Mouse (Mus musculus): Measurements from ENCODE around the gene Hps5. TPM values are rescaled to one million over a fixed set of nuclear protein-coding genes. Genes with fewer than 3 reads are reported as not detected.
"Not testable (repeated sequence)": the region's sequence is repeated elsewhere in the genome, so short reads cannot be mapped to it uniquely, and the experiment has no call there.

Hps5 gene
- total RNA-seq, 2 experiments from 2014 or later, result 23.9 to 26.5 TPM

DNA sequence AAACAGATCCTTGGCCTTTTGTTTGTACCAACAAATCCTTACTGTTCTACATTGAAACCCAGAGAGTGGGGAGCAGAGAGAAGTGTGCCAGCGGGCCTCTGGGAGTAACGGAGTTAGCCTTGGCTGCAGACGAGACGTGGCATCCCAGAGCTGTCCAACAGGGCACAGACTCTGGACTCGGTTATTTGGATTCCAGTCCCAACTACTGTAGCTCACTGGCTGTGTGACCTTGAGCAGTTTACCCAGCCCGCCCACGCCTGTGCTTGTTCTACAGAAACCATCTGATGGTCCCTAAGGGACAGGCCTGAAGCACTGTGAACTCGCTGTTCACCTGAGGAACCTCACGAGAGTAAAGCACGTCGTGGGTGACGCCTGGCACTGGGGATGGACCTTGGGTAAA, 34.0 kb upstream of the Hps5 start:
- no peak for DNase-seq (ENCODE audit: low spot score in 2 of 2)

DNA sequence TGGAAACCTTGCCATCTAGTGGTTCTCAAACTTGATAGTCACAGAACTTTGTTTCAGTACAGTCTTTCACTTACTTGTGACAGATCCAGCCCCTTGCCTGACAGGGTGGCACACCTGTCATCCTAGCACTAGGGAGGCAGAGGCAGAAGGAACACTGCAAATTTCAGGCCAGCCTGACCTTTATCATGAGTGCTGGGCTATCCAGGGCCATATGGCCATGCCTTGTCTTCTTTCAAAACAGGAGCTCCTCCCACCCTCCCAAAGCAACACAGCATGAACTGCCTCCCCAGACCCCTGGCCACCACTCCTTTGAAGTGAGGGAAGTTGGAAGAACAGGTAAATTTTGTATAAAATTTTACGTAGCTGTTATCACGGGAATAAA, 31.9 kb upstream of the Hps5 start:
- no peak for DNase-seq (ENCODE audit: low spot score in 2 of 2)

DNA sequence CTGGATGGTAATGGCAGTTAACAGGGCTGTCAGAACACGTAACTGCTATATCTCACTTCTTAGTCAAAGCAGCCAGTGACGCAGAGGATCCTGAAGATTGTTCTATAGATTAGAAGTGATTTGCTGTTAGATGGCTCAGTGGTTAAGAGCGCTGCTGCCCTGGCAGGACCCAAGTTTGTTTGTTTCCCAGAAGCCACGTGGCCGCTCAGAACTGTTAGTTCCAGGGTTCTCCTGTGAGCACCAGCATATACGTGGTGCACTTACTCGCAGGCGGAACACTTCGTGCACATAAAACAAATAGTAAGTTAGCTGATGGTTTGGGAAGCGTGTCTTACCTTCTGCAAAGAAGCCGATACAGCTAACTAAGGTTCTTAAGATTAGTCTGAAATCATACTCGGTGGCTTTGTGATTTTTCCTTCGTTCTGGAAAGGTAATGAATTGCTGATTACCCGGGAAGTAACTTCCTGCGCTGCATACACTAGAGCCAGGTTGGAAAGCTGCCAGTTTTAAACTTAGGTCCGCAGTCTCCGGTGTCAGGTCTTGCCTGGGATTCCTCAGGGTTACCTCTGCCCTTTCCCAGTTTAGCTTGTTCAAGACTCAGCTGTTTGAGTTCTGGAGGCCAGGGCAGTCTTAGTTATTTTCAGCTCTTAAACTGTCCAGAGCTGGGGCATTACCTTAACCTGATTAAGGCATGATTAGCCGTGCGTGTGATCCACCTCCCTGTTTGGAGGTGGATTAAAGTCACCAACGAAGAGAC, 31.4 kb upstream of the Hps5 start:
- no peak for DNase-seq (ENCODE audit: low spot score in 2 of 2)

DNA sequence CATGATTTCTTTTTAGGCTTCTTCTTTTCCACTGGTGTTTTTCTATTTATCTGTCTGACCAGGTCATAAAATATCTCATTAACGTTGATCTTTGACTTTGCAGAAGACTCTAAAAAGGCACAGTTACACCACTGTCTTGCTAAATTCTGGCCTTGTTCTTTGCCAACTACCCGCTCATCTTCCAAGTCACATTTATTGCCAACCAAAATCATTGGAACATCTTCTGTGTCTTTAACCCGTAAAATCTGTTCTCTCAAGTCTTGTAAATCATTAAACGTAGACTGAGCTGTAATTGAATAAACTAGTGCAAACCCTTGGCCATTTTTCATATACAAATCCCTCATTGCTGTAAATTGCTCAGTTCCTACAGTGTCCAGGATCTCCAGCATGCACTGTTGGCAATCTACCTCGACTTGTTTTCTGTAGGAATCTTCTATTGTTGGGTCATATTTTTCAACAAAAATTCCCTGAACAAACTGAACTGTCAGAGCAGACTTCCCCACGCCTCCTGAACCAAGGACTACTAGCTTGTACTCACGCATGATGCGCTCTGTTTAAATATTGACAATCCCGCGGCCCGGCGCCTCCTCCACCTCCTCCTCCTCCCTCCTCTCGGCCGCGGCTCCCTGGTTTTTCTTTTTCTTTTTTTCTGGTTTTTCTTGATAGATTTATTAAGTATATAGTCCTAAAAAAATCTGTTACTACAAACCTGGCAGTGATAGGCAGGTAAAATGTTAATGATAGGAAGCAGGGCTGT, 25.2 kb upstream of the Hps5 start:
- not testable (repeated sequence) for DNase-seq (ENCODE audit: low spot score in 2 of 2)

DNA sequence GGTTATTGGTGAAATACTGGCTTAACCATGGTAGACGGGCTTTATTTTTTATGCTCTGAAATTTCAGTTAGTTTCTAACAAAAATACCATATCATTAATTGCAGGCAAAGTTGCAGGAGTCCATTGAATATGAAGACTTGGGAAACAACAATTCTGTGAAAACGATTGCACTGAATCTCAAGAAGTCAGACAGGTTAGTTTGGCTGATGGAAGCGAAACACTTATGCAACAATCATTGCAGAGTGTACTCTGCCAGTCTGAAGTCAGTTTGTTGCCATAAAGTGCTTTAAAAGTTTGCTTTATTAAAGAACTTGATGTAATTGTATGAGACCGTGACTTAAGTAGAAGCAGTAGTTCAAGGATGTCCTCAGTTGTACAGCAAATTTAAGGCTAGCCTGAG, 18.1 kb upstream of the Hps5 start:
- no peak for DNase-seq (ENCODE audit: low spot score in 2 of 2)

DNA sequence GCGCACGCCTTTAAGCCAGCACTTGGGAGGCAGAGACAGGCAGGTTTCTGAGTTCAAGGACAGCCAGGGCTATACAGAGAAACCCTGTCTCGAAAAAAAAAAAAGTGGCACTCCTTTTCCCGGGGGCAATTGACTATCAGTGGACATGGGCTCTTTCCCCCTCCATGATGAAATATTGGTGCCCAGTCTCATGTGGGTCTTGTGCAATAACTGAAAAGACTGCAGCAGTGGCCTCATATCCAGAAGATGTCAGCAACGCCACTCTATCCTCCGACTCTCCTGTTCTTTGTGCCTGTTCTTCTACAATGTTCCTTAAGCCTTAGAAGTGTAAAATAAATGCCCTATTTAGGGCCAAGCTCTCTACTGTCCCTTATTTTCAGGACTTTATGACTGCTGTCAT, 14.5 kb upstream of the Hps5 start:
- no peak for DNase-seq (ENCODE audit: low spot score in 2 of 2)

DNA sequence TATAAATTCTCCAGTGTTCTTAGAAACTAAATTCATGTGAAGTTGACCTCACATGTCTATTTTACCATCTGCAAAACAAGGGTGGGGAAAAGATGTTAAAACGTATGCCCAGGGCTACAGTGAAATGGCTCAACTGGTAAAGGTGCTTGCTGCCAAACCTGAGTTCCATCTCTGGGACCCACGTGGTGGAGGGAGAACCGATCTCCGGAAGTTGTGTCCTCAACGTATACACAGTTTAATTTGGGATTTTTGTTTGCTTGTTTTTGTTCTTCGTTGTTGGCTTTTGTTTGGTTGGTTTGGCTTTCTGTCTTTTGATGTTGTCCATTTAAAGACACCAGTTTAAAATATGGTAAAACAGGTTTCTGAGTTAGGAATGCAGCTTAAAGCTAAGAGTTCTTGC, 915 bp upstream of the Hps5 start:
- no peak for DNase-seq (ENCODE audit: low spot score in 2 of 2)

DNA sequence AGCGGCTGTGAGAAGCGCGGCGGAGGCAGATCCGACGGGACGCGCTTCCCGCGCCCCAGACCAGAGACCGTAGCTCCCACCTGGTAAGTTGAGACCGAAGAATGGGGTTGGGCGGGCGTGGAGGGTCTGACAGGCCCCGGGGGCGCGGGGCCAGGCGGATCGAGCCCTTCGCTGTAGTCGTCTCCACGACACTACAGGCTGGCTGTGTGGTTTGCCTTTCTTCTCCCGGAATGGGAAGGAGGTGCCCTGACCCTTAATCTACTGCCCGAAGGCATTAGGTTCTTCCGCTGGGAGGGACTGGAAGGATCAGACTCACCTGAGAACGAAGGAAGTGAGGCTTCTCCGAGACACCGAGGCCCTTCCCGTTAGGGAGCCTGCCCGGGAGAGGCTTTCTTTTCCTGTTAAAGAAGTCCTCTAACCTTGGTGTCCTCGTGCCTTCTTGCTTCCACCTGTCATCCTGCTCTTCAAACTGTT, 379 bp upstream of the Hps5 start:
- no peak for DNase-seq (ENCODE audit: low spot score in 2 of 2)

DNA sequence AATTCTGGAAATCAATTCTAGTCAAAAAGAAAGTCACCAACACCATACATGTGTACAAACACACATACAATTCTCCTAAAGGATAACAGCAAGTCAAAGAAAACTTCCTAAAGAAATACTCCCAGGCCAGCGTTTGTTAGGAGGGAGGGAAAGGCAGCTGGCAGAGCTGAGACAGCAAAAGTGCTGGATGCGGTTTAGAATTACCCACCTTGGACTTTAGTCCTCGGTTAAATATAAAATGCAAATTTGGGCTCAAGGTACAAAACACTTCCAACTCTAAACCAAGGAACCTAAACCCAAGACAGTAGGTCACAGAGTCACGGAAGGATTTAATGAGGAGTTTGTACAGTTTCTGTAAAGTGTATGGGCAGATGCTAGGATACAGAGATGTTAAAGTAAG, 2.0 kb downstream of the Hps5 start:
- no peak for DNase-seq (ENCODE audit: low spot score in 2 of 2)

DNA sequence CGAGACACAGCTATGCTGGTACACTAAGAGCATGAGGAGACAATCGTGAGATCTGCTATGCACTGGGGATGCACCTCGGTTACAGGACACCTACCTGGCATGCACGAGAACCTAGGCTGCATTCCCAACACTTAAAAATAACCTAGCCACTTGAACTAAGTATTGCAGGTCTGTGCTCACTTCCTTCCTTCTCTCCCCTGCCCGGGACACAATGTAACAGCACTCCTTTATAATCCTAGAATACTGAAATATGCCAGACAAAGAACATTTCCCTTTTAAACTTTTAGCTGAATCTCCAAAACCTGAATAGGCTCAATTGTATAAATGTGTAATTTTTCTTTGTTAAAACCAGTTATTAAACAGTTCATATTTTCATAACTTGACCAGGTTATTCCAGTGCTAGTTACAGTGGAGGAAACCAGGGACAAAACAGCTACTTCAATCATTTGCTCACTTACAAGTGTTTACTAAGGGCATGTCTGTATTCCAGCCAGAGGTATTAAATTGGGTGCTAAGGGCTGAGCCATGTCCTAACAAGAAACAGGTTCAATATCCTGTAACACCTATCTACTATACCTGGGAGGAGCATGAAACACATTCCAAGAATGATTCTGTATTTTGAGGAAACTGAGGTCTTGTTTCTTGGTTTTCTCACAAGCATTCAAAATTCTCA, 6.6 kb downstream of the Hps5 start:
- DNase-seq (ENCODE audit: low spot score in 2 of 2), result no peak

DNA sequence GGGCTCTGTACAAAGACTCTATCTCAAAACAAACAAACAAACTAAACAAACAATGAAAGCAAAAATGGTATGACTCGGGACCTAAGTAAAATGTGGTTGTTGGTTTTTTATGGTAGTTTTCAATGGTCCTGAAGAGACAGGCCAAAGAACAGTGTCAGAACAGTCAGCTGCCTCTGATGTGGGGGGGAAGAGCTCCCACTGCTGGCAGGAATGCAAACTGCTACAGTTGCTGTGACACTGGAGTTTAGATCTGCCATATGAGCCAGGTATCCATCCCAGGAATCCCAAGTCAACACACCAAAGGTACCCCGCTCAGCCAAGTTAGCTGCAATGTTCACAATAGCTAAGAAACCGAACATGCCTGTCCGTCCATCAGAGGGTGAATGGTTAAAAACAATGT, 25.2 kb downstream of the Hps5 start:
- peak; percentile 51 to 55 for DNase-seq (ENCODE audit: low spot score in 2 of 2)

DNA sequence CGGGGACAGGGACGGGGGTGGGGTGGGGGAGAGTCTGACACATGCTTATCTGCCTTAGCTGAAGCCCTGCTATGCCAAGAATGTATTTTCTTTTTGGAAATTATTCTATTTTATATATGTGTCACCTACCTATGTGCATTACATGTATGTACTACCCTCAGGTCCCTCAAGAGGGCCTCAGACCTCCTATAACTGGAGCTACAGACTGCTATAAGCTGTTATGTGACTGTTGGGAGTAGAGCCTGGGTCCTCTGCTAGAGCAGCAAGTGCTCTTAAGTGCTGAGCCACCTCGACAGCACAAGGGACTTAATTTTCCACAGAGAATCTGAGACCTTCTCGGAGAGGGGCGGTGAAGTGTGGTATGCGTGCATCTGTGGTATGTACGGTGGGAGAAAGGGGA, 27.4 kb downstream of the Hps5 start:
- no peak for DNase-seq (ENCODE audit: low spot score in 2 of 2)

DNA sequence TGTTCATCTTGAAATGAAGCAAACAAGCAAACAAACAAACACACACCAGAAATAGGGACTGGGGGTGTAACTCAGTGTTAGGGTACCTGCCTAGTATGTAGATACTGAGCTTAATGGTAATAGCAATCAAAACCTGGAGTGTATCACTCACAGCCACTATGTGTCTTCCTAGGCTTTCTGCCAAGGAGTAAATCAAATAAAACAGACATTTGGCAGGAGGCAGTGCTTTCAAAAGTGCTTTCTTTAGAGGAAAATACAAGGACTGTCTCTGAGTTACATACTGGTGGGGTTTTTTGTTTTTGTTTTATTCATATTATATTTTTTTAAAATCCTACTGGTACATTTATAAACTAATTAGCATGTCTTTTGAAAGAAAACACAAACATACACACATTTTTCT, 28.5 kb downstream of the Hps5 start:
- no peak for DNase-seq (ENCODE audit: low spot score in 2 of 2)

DNA sequence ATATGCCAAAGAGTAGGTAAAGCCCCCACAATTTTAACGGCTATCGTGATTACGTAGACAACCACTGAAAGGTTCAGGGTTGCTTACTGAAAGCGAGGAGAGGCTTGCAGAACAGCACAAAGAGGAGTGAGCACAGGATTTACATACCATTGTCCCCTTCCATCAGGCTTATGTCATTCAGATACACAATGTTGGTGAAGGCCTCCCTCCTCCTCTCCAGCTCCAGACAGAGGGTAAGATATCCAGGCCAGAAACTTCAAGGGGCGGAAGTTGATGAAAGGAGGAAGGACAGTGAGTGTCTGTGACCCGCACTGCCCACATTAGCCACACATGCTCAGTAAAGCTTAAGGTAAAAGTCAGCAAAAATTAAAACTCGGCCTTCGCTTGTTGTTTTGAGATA, 31.2 kb downstream of the Hps5 start:
- DNase-seq (ENCODE audit: low spot score in 2 of 2), result no peak

DNA sequence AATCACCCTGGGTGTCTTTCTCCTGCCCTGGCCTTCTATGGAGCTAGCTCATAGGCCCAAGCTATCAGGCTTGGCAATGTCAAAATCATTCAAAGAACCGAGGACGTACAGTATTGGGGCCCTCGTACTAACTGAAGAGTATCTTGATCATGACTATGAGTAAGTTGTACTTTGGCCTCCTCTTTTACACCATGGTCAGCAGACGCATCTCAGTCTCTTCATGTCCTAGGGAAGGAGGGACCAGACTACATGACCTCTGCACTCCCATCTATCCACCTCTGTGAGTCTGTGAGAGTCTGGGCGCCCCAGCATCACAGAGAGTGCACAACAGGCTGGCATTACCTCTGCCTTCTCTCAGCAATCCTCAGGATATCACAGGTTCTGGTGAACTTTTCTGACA, 33.3 kb downstream of the Hps5 start:
- no peak for DNase-seq (ENCODE audit: low spot score in 2 of 2)

DNA sequence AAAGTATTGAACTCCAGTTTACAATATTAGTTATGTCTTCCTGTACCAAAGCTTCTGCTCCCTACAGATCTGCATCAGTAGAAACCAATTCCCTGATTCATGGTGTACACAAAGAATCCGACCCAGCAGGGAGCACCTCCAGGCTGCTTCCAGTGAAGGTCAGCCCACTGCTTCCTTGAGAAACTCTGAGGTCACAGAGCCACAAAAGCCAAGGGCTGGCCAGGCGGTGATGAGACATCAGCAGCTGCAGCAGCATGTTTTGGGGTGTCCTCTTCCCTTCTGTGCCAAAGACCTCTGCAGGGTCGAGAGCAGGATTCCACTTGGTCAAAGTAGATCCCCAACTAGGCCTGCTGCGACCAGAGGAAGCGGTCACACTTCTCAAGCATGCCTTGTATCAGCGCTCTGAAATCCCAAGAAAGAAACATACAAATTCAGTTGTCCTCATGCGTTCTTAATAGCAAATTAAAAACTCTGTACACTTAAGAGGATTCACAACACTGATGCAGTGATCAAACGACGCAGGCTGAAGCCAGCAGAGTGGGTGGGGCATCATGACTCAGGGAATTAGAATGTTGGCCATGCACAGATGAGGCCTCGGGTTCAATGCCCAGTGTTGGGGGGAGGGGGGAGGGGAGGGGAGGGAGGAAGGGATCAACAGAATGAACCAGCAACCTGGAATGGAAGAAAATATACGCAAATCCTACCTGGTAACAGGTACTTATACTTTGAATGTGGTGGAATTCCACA, 34.6 kb downstream of the Hps5 start:
- no peak for DNase-seq (ENCODE audit: low spot score in 2 of 2)

DNA sequence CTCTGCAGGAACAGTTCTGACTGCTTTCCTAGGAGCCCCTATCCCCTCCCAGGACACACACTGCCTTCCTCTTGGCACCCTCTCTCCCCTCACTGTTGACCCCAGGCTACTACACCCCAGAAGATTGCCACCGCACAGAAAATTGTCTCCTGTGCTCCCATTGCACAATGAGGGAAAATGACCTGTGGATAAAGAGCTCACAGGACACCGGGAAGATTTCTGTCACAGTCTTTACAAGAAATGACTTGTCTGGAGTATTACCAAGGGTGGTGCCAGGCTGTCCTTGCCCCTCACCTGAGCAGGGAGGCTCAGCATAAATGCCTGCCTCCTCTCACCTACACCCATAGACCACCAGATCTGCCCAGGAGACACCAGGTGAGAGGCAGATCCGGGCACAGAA, 44.4 kb downstream of the Hps5 start, which contains the start of gene Saa2:
Gene Saa2, plus strand, starts transcription at position 301 of the 400 bp plus-strand sequence.
- no peak for DNase-seq (ENCODE audit: low spot score in 2 of 2)

DNA sequence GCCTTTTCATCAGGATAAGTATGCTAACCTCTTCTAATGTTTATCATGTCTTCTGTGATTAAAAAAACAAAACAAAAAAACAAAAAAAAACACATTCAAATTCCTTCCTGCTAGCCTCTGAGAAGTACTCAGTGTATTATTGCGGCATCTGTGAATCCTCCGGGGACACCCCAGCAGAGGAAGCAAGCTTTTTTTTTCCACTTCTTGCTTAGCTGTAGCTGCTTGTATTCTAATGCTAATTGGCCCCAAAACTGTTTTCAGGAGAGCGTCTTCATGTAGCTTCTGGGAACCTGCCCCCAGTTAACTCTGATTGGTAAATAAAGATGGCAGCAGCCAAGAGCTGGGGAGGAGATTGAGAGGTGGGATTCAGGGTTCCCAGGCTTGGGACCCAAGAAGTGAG, 47.4 kb downstream of the Hps5 start:
- DNase-seq (ENCODE audit: low spot score in 2 of 2), result no peak

DNA sequence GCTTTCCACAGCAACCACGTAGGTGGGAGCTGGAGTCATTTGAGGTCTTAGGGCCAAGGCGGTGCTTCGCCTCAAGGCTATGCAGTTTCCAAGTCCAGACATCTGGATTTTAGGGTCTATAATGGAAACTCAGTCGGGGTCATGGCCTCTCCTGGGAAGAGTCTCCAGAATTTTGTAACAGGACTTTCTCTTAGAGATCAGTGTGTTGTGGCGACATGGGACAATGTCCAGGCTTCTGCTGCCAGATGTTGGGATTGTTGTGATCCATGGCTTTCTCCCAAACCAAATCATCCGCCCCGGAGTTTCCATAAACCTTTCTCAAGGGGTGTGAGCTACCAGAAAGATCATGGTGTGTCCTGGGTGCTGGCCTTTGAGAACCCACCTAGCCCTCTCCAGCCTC, 49.5 kb downstream of the Hps5 start:
- no peak for DNase-seq (ENCODE audit: low spot score in 2 of 2)

DNA sequence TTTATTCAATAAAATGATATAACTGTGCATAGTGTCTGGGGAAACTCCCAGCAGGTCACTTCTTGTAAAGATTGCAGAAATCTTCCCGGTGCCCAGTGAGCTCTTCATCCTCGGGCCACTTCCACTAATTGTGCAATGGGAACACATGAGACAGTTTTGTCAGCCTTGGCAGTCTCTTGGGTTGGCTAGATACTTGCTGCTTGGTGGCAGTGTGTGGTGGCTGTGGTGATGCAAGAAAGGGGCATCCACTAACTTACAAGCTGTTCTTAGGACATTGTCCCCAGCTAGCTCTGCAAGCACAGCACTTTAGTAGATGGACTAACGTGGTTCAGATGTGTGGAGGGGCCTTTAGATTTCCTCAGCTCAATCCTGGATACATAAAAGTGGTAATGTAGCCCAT, 50.0 kb downstream of the Hps5 start:
- peak in 1 of 2 experiments; percentile 27 for DNase-seq (ENCODE audit: low spot score in 2 of 2)

DNA sequence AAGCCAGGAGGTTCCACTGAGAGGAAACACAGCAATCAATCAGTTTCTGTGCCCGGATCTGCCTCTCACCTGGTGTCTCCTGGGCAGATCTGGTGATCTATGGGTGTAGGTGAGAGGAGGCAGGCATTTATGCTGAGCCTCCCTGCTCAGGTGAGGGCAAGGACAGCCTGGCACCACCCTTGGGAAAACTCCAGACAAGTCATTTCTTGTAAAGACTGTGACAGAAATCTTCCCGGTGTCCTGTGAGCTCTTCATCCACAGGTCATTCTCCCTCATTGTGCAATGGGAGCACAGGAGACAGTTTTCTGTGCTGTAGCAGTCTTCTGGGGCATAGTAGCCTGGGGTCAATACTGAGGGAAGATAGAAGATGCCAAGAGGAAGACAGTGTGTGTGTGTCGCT, 53.0 kb downstream of the Hps5 start, which contains the start of gene Saa1:
Gene Saa1, minus strand, starts transcription at position 101 of the 400 bp plus-strand sequence.
- not testable (repeated sequence) for DNase-seq (ENCODE audit: low spot score in 2 of 2)
